Mouse (Mus musculus): ENCODE measurements around the gene Cobll1. TPM values are rescaled to one million over a fixed set of nuclear protein-coding genes. Genes with fewer than 3 reads are reported as not detected.
A peak's percentile ranks its signal among the peaks of the same experiment; 100 is the strongest.

Gene Cobll1
- polyA plus RNA-seq, 1 experiment from 2014 or later: 12.8 TPM

GRCm38 (mm10) chr2:65141093-65141661 is 98.0 kb downstream of the Cobll1 start:
- ATAC-seq (ENCODE audit: insufficient number of reproducible peaks, low FRiP score): no peak
- no peak overlapping the region for H3K4me2 ChIP-seq
- H3K4me3 ChIP-seq: no peak overlapping the region
- no peaks in the 10 kb centered on the region; the same call in 1 of the 2 replicates for H3K9me3 ChIP-seq (replicated peaks)
- H3K4me1 ChIP-seq (replicated peaks): peaks cover 18% of the 10 kb centered on the region
- H3K36me3 ChIP-seq: no peaks in the 10 kb centered on the region
- no peak overlapping the region for H3K9ac ChIP-seq
- WGBS: 62% methylated on average over 4 of the region's 4 CpGs
- H3K27ac ChIP-seq (ENCODE audit: poor library complexity, severe bottlenecking): no peak overlapping the region
- no peaks in the 10 kb centered on the region for H3K27me3 ChIP-seq (replicated peaks)

- peak overlapping the region; percentile 57 for H3K27ac ChIP-seq (ENCODE audit: poor library complexity, severe bottlenecking)
- peaks cover 18% of the 10 kb centered on the region for H3K4me1 ChIP-seq (replicated peaks)
- no peak overlapping the region; the same call in 1 of the 2 replicates for H3K4me2 ChIP-seq
- H3K4me3 ChIP-seq: no peak overlapping the region
- 41% methylated on average over 6 of the region's 6 CpGs for WGBS
- ATAC-seq (ENCODE audit: insufficient number of reproducible peaks, low FRiP score): no peak
- no peaks in the 10 kb centered on the region for H3K36me3 ChIP-seq
- no peaks in the 10 kb centered on the region for H3K27me3 ChIP-seq (replicated peaks)
- no peak overlapping the region for H3K9ac ChIP-seq
- no peaks in the 10 kb centered on the region; the same call in 1 of the 2 replicates for H3K9me3 ChIP-seq (replicated peaks)
These were observed 98.8 kb downstream of the Cobll1 start for GRCm38 (mm10) chr2:65140330-65140922.

GRCm38 (mm10) chr2:65139606-65140329 is 99.4 kb downstream of the Cobll1 start:
- ATAC-seq (ENCODE audit: insufficient number of reproducible peaks, low FRiP score): no peak
- H3K36me3 ChIP-seq: no peaks in the 10 kb centered on the region
- no peak overlapping the region for H3K4me3 ChIP-seq
- H3K4me2 ChIP-seq: no peak overlapping the region
- no peaks in the 10 kb centered on the region; the same call in 1 of the 2 replicates for H3K9me3 ChIP-seq (replicated peaks)
- no peak overlapping the region for H3K9ac ChIP-seq
- H3K27ac ChIP-seq (ENCODE audit: poor library complexity, severe bottlenecking): peak overlapping the region; percentile 57
- no peaks in the 10 kb centered on the region for H3K27me3 ChIP-seq (replicated peaks)
- 63% methylated on average over 4 of the region's 4 CpGs for WGBS
- H3K4me1 ChIP-seq (replicated peaks): peaks cover 18% of the 10 kb centered on the region

GRCm38 (mm10) chr2:65138992-65139391 is 100.2 kb downstream of the Cobll1 start:
- ATAC-seq (ENCODE audit: insufficient number of reproducible peaks, low FRiP score): no peak
- Histone ChIP-seq H3K27me3 (replicated peaks) (no peaks in the 10 kb centered on the region), H3K4me1 (replicated peaks) (peaks cover 18% of the 10 kb centered on the region), H3K36me3 (no peaks in the 10 kb centered on the region), H3K9me3 (replicated peaks) (no peaks in the 10 kb centered on the region; the same call in 1 of the 2 replicates), H3K4me3 (no peak overlapping the region), H3K4me2 (no peak overlapping the region), H3K27ac (ENCODE audit: poor library complexity, severe bottlenecking) (no peak overlapping the region), H3K9ac (no peak overlapping the region)
- 75% methylated on average over 5 of the region's 5 CpGs for WGBS

- Histone ChIP-seq H3K27me3 (replicated peaks) (no peaks in the 10 kb centered on the region), H3K4me3 (no peak overlapping the region), H3K36me3 (peaks cover 9% of the 10 kb centered on the region), H3K4me1 (replicated peaks) (peaks cover 8% of the 10 kb centered on the region), H3K9ac (no peak overlapping the region), H3K27ac (ENCODE audit: poor library complexity, severe bottlenecking) (no peak overlapping the region), H3K9me3 (replicated peaks) (0 out of 2 replicates have a peak, but pooled peaks cover 2% of the 10 kb centered on the region), H3K4me2 (no peak overlapping the region)
- ATAC-seq (ENCODE audit: insufficient number of reproducible peaks, low FRiP score): no peak
- WGBS: 79% methylated on average over 12 of the region's 12 CpGs
These were observed 112.9 kb downstream of the Cobll1 start for GRCm38 (mm10) chr2:65126141-65126783.

- Histone ChIP-seq H3K27ac (ENCODE audit: poor library complexity, severe bottlenecking) (no peak overlapping the region), H3K4me1 (replicated peaks) (peaks cover 10% of the 10 kb centered on the region), H3K9ac (no peak overlapping the region), H3K9me3 (replicated peaks) (no peaks in the 10 kb centered on the region), H3K36me3 (peaks cover 5% of the 10 kb centered on the region), H3K4me2 (no peak overlapping the region), H3K27me3 (replicated peaks) (no peaks in the 10 kb centered on the region), H3K4me3 (no peak overlapping the region)
- ATAC-seq (ENCODE audit: insufficient number of reproducible peaks, low FRiP score): no peak
- WGBS: 79% methylated on average over 3 of the region's 3 CpGs
These were observed 115.5 kb downstream of the Cobll1 start for GRCm38 (mm10) chr2:65123702-65124101.

- H3K9me3 ChIP-seq (replicated peaks): no peaks in the 10 kb centered on the region
- H3K4me2 ChIP-seq: no peak overlapping the region
- H3K27ac ChIP-seq (ENCODE audit: poor library complexity, severe bottlenecking): no peak overlapping the region
- H3K36me3 ChIP-seq: peaks cover 5% of the 10 kb centered on the region
- H3K27me3 ChIP-seq (replicated peaks): no peaks in the 10 kb centered on the region
- ATAC-seq (ENCODE audit: insufficient number of reproducible peaks, low FRiP score): no peak
- WGBS: 2% methylated on average over 1 of the region's 1 CpGs
- 0 out of 2 replicates have a peak, but pooled peaks cover 8% of the 10 kb centered on the region for H3K4me1 ChIP-seq (replicated peaks)
- H3K9ac ChIP-seq: no peak overlapping the region
- no peak overlapping the region for H3K4me3 ChIP-seq
These were observed 117.8 kb downstream of the Cobll1 start for GRCm38 (mm10) chr2:65121435-65121834.

GRCm38 (mm10) chr2:65121012-65121411 is 118.2 kb downstream of the Cobll1 start:
- WGBS: 59% methylated on average over 3 of the region's 3 CpGs
- H3K27ac ChIP-seq (ENCODE audit: poor library complexity, severe bottlenecking): no peak overlapping the region

GRCm38 (mm10) chr2:65120112-65120511 is 119.1 kb downstream of the Cobll1 start:
- no peak overlapping the region for H3K9ac ChIP-seq
- H3K27me3 ChIP-seq (replicated peaks): no peaks in the 10 kb centered on the region
- 0 out of 2 replicates have a peak, but pooled peaks cover 8% of the 10 kb centered on the region for H3K4me1 ChIP-seq (replicated peaks)
- 72% methylated on average over 2 of the region's 2 CpGs for WGBS
- no peaks in the 10 kb centered on the region for H3K36me3 ChIP-seq
- H3K9me3 ChIP-seq (replicated peaks): no peaks in the 10 kb centered on the region
- H3K27ac ChIP-seq (ENCODE audit: poor library complexity, severe bottlenecking): no peak overlapping the region
- no peak for ATAC-seq (ENCODE audit: insufficient number of reproducible peaks, low FRiP score)
- no peak overlapping the region for H3K4me3 ChIP-seq
- no peak overlapping the region for H3K4me2 ChIP-seq

More at GRCm38 (mm10) chr2:65121012-65121411, 118.2 kb downstream of the Cobll1 start:
- Histone ChIP-seq H3K36me3 (peaks cover 5% of the 10 kb centered on the region), H3K4me2 (no peak overlapping the region), H3K4me1 (replicated peaks) (0 out of 2 replicates have a peak, but pooled peaks cover 8% of the 10 kb centered on the region), H3K9me3 (replicated peaks) (no peaks in the 10 kb centered on the region), H3K27me3 (replicated peaks) (no peaks in the 10 kb centered on the region), H3K9ac (no peak overlapping the region), H3K4me3 (no peak overlapping the region)
- no peak for ATAC-seq (ENCODE audit: insufficient number of reproducible peaks, low FRiP score)

- H3K9me3 ChIP-seq (replicated peaks): no peaks in the 10 kb centered on the region
- 84% methylated on average over 8 of the region's 8 CpGs for WGBS
- no peaks in the 10 kb centered on the region for H3K36me3 ChIP-seq
- 0 out of 2 replicates have a peak, but pooled peaks cover 8% of the 10 kb centered on the region for H3K4me1 ChIP-seq (replicated peaks)
- no peaks in the 10 kb centered on the region for H3K27me3 ChIP-seq (replicated peaks)
- H3K9ac ChIP-seq: no peak overlapping the region
- H3K27ac ChIP-seq (ENCODE audit: poor library complexity, severe bottlenecking): no peak overlapping the region
- H3K4me3 ChIP-seq: no peak overlapping the region
- H3K4me2 ChIP-seq: no peak overlapping the region
- ATAC-seq (ENCODE audit: insufficient number of reproducible peaks, low FRiP score): no peak
These were observed 119.5 kb downstream of the Cobll1 start for GRCm38 (mm10) chr2:65119667-65120066.

- H3K4me2 ChIP-seq: no peak overlapping the region
- H3K9me3 ChIP-seq (replicated peaks): no peaks in the 10 kb centered on the region
- H3K4me3 ChIP-seq: no peak overlapping the region
- H3K36me3 ChIP-seq: no peaks in the 10 kb centered on the region
- ATAC-seq (ENCODE audit: insufficient number of reproducible peaks, low FRiP score): no peak
- H3K27ac ChIP-seq (ENCODE audit: poor library complexity, severe bottlenecking): no peak overlapping the region
- no peak overlapping the region for H3K9ac ChIP-seq
- 58% methylated on average over 2 of the region's 2 CpGs for WGBS
- no peaks in the 10 kb centered on the region for H3K27me3 ChIP-seq (replicated peaks)
- 0 out of 2 replicates have a peak, but pooled peaks cover 8% of the 10 kb centered on the region for H3K4me1 ChIP-seq (replicated peaks)
These were observed 120.1 kb downstream of the Cobll1 start for GRCm38 (mm10) chr2:65119076-65119475.
